Mouse (Mus musculus): ENCODE measurements around the gene Fam129a.

DNA sequence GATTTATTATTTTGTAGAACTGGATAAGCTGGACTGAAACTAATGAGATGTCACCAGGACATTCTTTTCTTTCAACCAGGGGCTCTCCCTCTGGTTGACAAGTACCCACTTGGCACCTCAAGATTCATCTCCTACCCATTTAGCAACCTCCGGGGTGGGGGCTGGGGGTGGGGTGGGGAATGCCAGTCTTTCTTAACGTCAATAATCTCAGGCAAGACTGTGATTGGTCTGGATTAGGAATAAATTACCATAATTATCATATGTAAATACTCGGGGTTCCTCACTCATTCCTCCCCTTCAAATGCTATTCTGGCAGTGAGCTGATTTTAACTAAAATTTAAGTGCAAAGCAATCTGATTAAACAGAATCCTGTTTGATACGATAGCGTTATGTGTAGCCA is 7.6 kb upstream of the Fam129a start:
- TF ChIP-seq BHLHE40 (IDR thresholded peaks at IDR 0.05; ENCODE audit: low read depth, low read length) = no peak
- TF ChIP-seq MAX (IDR thresholded peaks at IDR 0.05; ENCODE audit: low read length) = no peak
- TF ChIP-seq GABPA (IDR thresholded peaks at IDR 0.05; ENCODE audit: insufficient replicate concordance, low read depth, low read length) = no peak

Data from CH12.LX (cell line).